In genomic region chr4:152424341-152424740, GRCm38 (mm10) we compare ENCODE assay signal across 10 mouse cellular contexts. TPM values are rescaled to one million over a fixed set of nuclear protein-coding genes. Genes with fewer than 3 reads are reported as not detected.
A peak's percentile ranks its signal among the peaks of the same experiment; 100 is the strongest.
DNase-seq lines count a peak whose midpoint lies in the region; ATAC-seq lines count a peak whose summit lies in the region.
"Had no signal": no experiment of that assay in that cellular context is flagged by ENCODE, and none has a peak within 500 bp of the region (broad histone marks: within the 10 kb centered on the region; RNA-seq: fewer than 3 reads in every experiment).

No protein-coding gene starts in this region.

- no peak for ATAC-seq in granulocyte monocyte progenitor cell, adult 5-6 weeks (replicated peaks; ENCODE audit: poor library complexity, severe bottlenecking)

- intact Hi-C loops in heart, postnatal 10 days (cut with DNase I): no loop called here
- intact Hi-C loops in heart, postnatal 25 days (cut with DNase I): no loop called here

- peak; percentile 51 to 74 for DNase-seq in heart, postnatal 10 days
- no peak for DNase-seq in heart, postnatal 25 days (ENCODE audit: low spot score)
- DNase-seq in ovary, postnatal 10 days (ENCODE audit: low spot score): peak; percentile 10
- DNase-seq in ovary, adult 18-20 months (ENCODE audit: low spot score): no peak
- DNase-seq in embryo, embryonic 9.5 days (ENCODE audit: extremely low spot score): peak; percentile 53
- peak; percentile 46 for DNase-seq in ovary, postnatal 14 days (ENCODE audit: low spot score)
- no peak for DNase-seq in left cerebral cortex, adult 8-10 months (ENCODE audit: low spot score in 2 of 2)
- DNase-seq: cerebellum, adult 8-10 months; right cerebral cortex, adult 18-20 months had no signal

RNA-seq across cellular contexts. Expression of gene Nphp4, which starts 52.2 kb away (rescaled TPM):
- 1 to 10 TPM; 1.3 to 1.4 TPM for total RNA-seq in heart, postnatal 10 days (2021)
- 1 to 10 TPM in 1 of 2 experiments, under 1 TPM in 1; 0.89 to 1.2 TPM for total RNA-seq in heart, postnatal 25 days (2021)
- total RNA-seq in granulocyte monocyte progenitor cell, adult 5-6 weeks (2014; fragmentation: Nextera tagmentation): 0.77 and 3.7 TPM in 2 replicates
- 0.17 and 0.31 TPM in 2 replicates for total RNA-seq in granulocyte monocyte progenitor cell, adult 5-6 weeks (2017)
- total RNA-seq in left cerebral cortex, adult 8-10 months (2022): 10 to 100 TPM; 19.9 to 25.5 (median 22.3) TPM

RNA-seq across cellular contexts. Expression of gene Kcnab2, which starts 53.3 kb away (rescaled TPM):
- total RNA-seq in heart, postnatal 10 days (2021): 1 to 10 TPM; 2.4 to 2.7 TPM
- 1 to 10 TPM; 2.1 to 3.4 TPM for total RNA-seq in heart, postnatal 25 days (2021)
- 84.3 and 85.6 TPM in 2 replicates for total RNA-seq in granulocyte monocyte progenitor cell, adult 5-6 weeks (2014; fragmentation: Nextera tagmentation)
- total RNA-seq in granulocyte monocyte progenitor cell, adult 5-6 weeks (2017): 67.3 and 72.3 TPM in 2 replicates
- 100 to 1,000 TPM; 396 to 420 (median 413) TPM for total RNA-seq in left cerebral cortex, adult 8-10 months (2022)

Comparison
In these comparisons a context has a peak if more than half of its experiments do, and no peak if none do; other contexts are left out.
1. DNase-seq: peak in heart, postnatal 10 days (2 of 2), ovary, postnatal 10 days (single experiment), embryo, embryonic 9.5 days (single experiment) and ovary, postnatal 14 days (single experiment); none in heart, postnatal 25 days (single experiment), ovary, adult 18-20 months (single experiment) and left cerebral cortex, adult 8-10 months (0 of 2).
2. RNA of gene Nphp4, which starts 52.2 kb away (total RNA-seq): 19.9 to 25.5 TPM in left cerebral cortex, adult 8-10 months; 1.3 to 1.4 TPM in heart, postnatal 10 days, 0.89 to 1.2 TPM in heart, postnatal 25 days and 0.17 to 3.7 TPM in granulocyte monocyte progenitor cell, adult 5-6 weeks; every median in the first group is over 4 times any median in the second.
3. RNA of gene Kcnab2, which starts 53.3 kb away (total RNA-seq): 396 to 420 TPM in left cerebral cortex, adult 8-10 months and 67.3 to 85.6 TPM in granulocyte monocyte progenitor cell, adult 5-6 weeks; 2.1 to 3.4 TPM in heart, postnatal 25 days and 2.4 to 2.7 TPM in heart, postnatal 10 days; every median in the first group is over 10 times any median in the second.